Mouse (Mus musculus) neural tube, embryonic 12.5 days (tissue): ENCODE results near the gene Gm19426. TPM values are rescaled to one million over a fixed set of nuclear protein-coding genes. Genes with fewer than 3 reads are reported as not detected.

Experiments
- microRNA counts: library from miRNA; unstranded; fragments of <30 nt; microRNA quantifications from one replicate; lab custom pipeline; 2017
- microRNA-seq: library from miRNA; unstranded; fragments of <30 nt; microRNA quantifications from one replicate; pipeline ENCODE4, GENCODE M21; 2017
- polyA plus RNA-seq: library from polyadenylated mRNA; unstranded; fragments of >200 nt; fragmentation: Nextera tagmentation; extraction: Ambion mirVana; gene quantifications from 2 replicates; pipeline ENCODE4 v1.2.1, GENCODE M21; 2016

Gm19426 gene
- polyA plus RNA-seq, 1 experiment from 2014 or later: 7.8 TPM

MicroRNAs within 50 kb of the gene (microRNA counts, 519-probe panel; counts per million panel counts)
- 7,647 counts per million, percentile 97 among the panel's probes with 10 or more counts for microRNA mmu-miR-130a (lab: Ali Mortazavi, UCI)

Small RNA genes within 50 kb of the gene (microRNA-seq; reads per million reads assigned to microRNA genes)
- gene Mir130a: 19,287 reads per million, percentile 98 among the genes with 10 or more reads in this experiment

Other genes with a start within 250 kb of the Gm19426 start
- 44.3 and 50.4 TPM in 2 replicates for gene Ctnnd1, start 92.9 kb downstream of the Gm19426 start, polyA plus RNA-seq
- 0.27 and 0.43 TPM in 2 replicates for gene Btbd18, start 84.6 kb downstream of the Gm19426 start, polyA plus RNA-seq
- gene Selenoh, start 72.9 kb downstream of the Gm19426 start, polyA plus RNA-seq: 306 and 312 TPM in 2 replicates
- not detected in 2 replicates for gene Gm28635, start 65.6 kb downstream of the Gm19426 start, polyA plus RNA-seq
- 50.4 and 50.5 TPM in 2 replicates for gene Med19, start 65.3 kb downstream of the Gm19426 start, polyA plus RNA-seq
- 196 and 197 TPM in 2 replicates for gene Tmx2, start 64.5 kb downstream of the Gm19426 start, polyA plus RNA-seq
- gene Zdhhc5, start 28.5 kb downstream of the Gm19426 start, polyA plus RNA-seq: 24.3 and 27.1 TPM in 2 replicates
- gene Clp1, start 16.3 kb downstream of the Gm19426 start, polyA plus RNA-seq: 36.4 and 37.1 TPM in 2 replicates
- 20.5 and 21.4 TPM in 2 replicates for gene Ypel4, start 9.6 kb downstream of the Gm19426 start, polyA plus RNA-seq
- gene Serping1, start 31.8 kb upstream of the Gm19426 start, polyA plus RNA-seq: 33.8 and 34.5 TPM in 2 replicates
- 22.8 and 23.2 TPM in 2 replicates for gene Ube2l6, start 55.2 kb upstream of the Gm19426 start, polyA plus RNA-seq
- gene Smtnl1, start 79.0 kb upstream of the Gm19426 start, polyA plus RNA-seq: not detected in 2 replicates
- 37.6 and 39.4 TPM in 2 replicates for gene Timm10, start 83.3 kb upstream of the Gm19426 start, polyA plus RNA-seq
- 8.4 and 10.2 TPM in 2 replicates for gene Slc43a1, start 95.2 kb upstream of the Gm19426 start, polyA plus RNA-seq
- 9.5 and 14.7 TPM in 2 replicates for gene Rtn4rl2, start 143.1 kb upstream of the Gm19426 start, polyA plus RNA-seq
- 14.9 and 15.9 TPM in 2 replicates for gene Slc43a3, start 192.9 kb upstream of the Gm19426 start, polyA plus RNA-seq
- 0.83 and 1.3 TPM in 2 replicates for gene Prg2, start 236.8 kb upstream of the Gm19426 start, polyA plus RNA-seq
- gene Prg3, start 244.6 kb upstream of the Gm19426 start, polyA plus RNA-seq: 0.46 TPM in 1 of 2 replicates, not detected in the other